Mouse (Mus musculus) liver, embryonic 11.5 days (tissue): ENCODE data around the gene Ston2. TPM values are rescaled to one million over a fixed set of nuclear protein-coding genes. Genes with fewer than 3 reads are reported as not detected.

Experiments used
- ATAC-seq: fragments of 200-750 bp; cut with Nextera tagmentation; replicated peaks from 2 replicates; pipeline ENCODE4 v1.8.0; 2017; ENCODE audit warnings: moderate number of reproducible peaks, mild to moderate bottlenecking, moderate TSS enrichment, moderate library complexity; ENCODE audit not compliant: low FRiP score
- DNase-seq: peaks from one replicate; pipeline ENCODE4 v3.0.0-alpha.2; 2017; ENCODE audit warnings: low spot score
- H3K27ac ChIP-seq: fragments of 300-500 bp; sonication (generic); 2 replicates; pipeline ENCODE4 v1.5.1; 2014; ENCODE audit warnings: mild to moderate bottlenecking, low read depth, low read length, control low read depth
- H3K27me3 ChIP-seq: fragments of 300-500 bp; sonication (generic); replicated peaks from 2 replicates; pipeline ENCODE4 v1.6.1; 2014; ENCODE audit warnings: low read length, mixed read lengths; ENCODE audit not compliant: control insufficient read depth, insufficient read depth
- H3K36me3 ChIP-seq: fragments of 300-500 bp; sonication (generic); 2 replicates; pipeline ENCODE4 v1.6.1; 2014; ENCODE audit warnings: mild to moderate bottlenecking, low read length, moderate library complexity, mixed read lengths; ENCODE audit not compliant: control insufficient read depth, insufficient read depth
- H3K4me1 ChIP-seq: fragments of 300-500 bp; sonication (generic); replicated peaks from 2 replicates; pipeline ENCODE4 v1.6.1; 2014; ENCODE audit warnings: low read length, mixed read lengths; ENCODE audit not compliant: control insufficient read depth, insufficient read depth
- H3K4me2 ChIP-seq: fragments of 300-500 bp; sonication (generic); 2 replicates; pipeline ENCODE4 v1.6.1; 2014; ENCODE audit warnings: mild to moderate bottlenecking, control low read depth, moderate library complexity
- H3K4me3 ChIP-seq: fragments of 300-500 bp; sonication (generic); 2 replicates; pipeline ENCODE4 v1.5.1; 2014; ENCODE audit warnings: low read depth, low read length, control low read depth
- H3K9ac ChIP-seq: fragments of 300-500 bp; sonication (generic); 2 replicates; pipeline ENCODE4 v1.6.1; 2014; ENCODE audit warnings: low read depth, low read length, control low read depth
- H3K9me3 ChIP-seq: fragments of 300-500 bp; sonication (generic); 2 replicates; pipeline ENCODE4 v1.6.1; 2016; ENCODE audit warnings: low read length, inconsistent platforms, mixed read lengths; ENCODE audit not compliant: control insufficient read depth
- WGBS: fragments of 180-500 bp; shearing (Covaris S2); extraction: QIAGEN DNeasy Blood & Tissue Kit; methylation state at CpG from one replicate; pipeline ENCODE4 v1.1.7; 2014; 5-methylcytosine and 5-hydroxymethylcytosine counted together
- polyA plus RNA-seq: library from polyadenylated mRNA; unstranded; fragments of >200 nt; fragmentation: Nextera tagmentation; extraction: Ambion mirVana; gene quantifications from 2 replicates; pipeline ENCODE4 v1.2.1, GENCODE M21; 2014

Ston2 gene
- polyA plus RNA-seq, 1 experiment from 2014 or later = 29.1 TPM

- Histone ChIP-seq H3K4me3 (no peak overlapping the region), H3K27ac (no peak overlapping the region), H3K27me3 (peaks cover 3% of the 10 kb centered on the region), H3K36me3 (no peaks in the 10 kb centered on the region), H3K4me1 (peaks cover 28% of the 10 kb centered on the region), H3K4me2 (no peak overlapping the region), H3K9me3 (no peaks in the 10 kb centered on the region), H3K9ac (no peak overlapping the region)
- DNase-seq (no peak), ATAC-seq (no peak)
- WGBS = 78% methylated on average over 3 of the region's 3 CpGs
These were observed 7.7 kb downstream of the Ston2 start for GRCm38 (mm10) chr12:91780531-91780930.

GRCm38 (mm10) chr12:91779004-91779365 lies 9.2 kb downstream of the Ston2 start:
- 0% methylated on average over 35 of the region's 35 CpGs for WGBS
- Histone ChIP-seq H3K27me3 (peaks cover 3% of the 10 kb centered on the region), H3K4me2 (peak overlapping the region; percentile 93), H3K4me1 (peaks cover 37% of the 10 kb centered on the region), H3K36me3 (no peaks in the 10 kb centered on the region), H3K9ac (peak overlapping the region; percentile 75), H3K9me3 (no peaks in the 10 kb centered on the region), H3K4me3 (peak overlapping the region; percentile 80), H3K27ac (no peak overlapping the region)
- peak; percentile 85 for DNase-seq
- ATAC-seq = peak; percentile 96

GRCm38 (mm10) chr12:91778211-91779003 lies 9.8 kb downstream of the Ston2 start:
- Histone ChIP-seq H3K4me2 (peak overlapping the region; percentile 93), H3K9ac (peak overlapping the region; percentile 75), H3K9me3 (no peaks in the 10 kb centered on the region), H3K4me1 (peaks cover 37% of the 10 kb centered on the region), H3K27me3 (peaks cover 3% of the 10 kb centered on the region), H3K27ac (no peak overlapping the region; the same call in 1 of the 2 replicates), H3K4me3 (peak overlapping the region; percentile 80), H3K36me3 (no peaks in the 10 kb centered on the region)
- DNase-seq (no peak), ATAC-seq (peak; percentile 76)
- WGBS = 2% methylated on average over 48 of the region's 51 CpGs

- Histone ChIP-seq H3K27ac (no peak overlapping the region), H3K9ac (no peak overlapping the region), H3K36me3 (no peaks in the 10 kb centered on the region), H3K27me3 (peaks cover 3% of the 10 kb centered on the region), H3K4me1 (peaks cover 37% of the 10 kb centered on the region), H3K4me3 (no peak overlapping the region), H3K4me2 (no peak overlapping the region), H3K9me3 (no peaks in the 10 kb centered on the region)
- WGBS = 45% methylated on average over 5 of the region's 5 CpGs
- DNase-seq (no peak), ATAC-seq (no peak)
These were observed 11.8 kb downstream of the Ston2 start for GRCm38 (mm10) chr12:91776342-91776741.

- H3K27me3 ChIP-seq = peaks cover 3% of the 10 kb centered on the region
- DNase-seq = no peak
- 60% methylated on average over 8 of the region's 8 CpGs for WGBS
- 0 out of 2 replicates have a peak overlapping the region, but pooled peaks have one; percentile 14 for H3K9ac ChIP-seq
- H3K36me3 ChIP-seq = no peaks in the 10 kb centered on the region
- H3K4me3 ChIP-seq = no peak overlapping the region
- no peak for ATAC-seq
- peaks cover 37% of the 10 kb centered on the region for H3K4me1 ChIP-seq
- no peak overlapping the region for H3K4me2 ChIP-seq
- H3K9me3 ChIP-seq = no peaks in the 10 kb centered on the region
- no peak overlapping the region for H3K27ac ChIP-seq
These were observed 13.3 kb downstream of the Ston2 start for GRCm38 (mm10) chr12:91774811-91775284.

GRCm38 (mm10) chr12:91768871-91769270 lies 19.3 kb downstream of the Ston2 start:
- H3K27me3 ChIP-seq = no peaks in the 10 kb centered on the region
- no peak overlapping the region for H3K27ac ChIP-seq
- H3K9me3 ChIP-seq = no peaks in the 10 kb centered on the region
- no peaks in the 10 kb centered on the region for H3K36me3 ChIP-seq
- H3K9ac ChIP-seq = no peak overlapping the region
- H3K4me3 ChIP-seq = no peak overlapping the region
- no peak for DNase-seq
- peaks cover 33% of the 10 kb centered on the region for H3K4me1 ChIP-seq
- no peak for ATAC-seq
- WGBS = 77% methylated on average over 2 of the region's 2 CpGs
- H3K4me2 ChIP-seq = no peak overlapping the region

- 87% methylated on average over 6 of the region's 6 CpGs for WGBS
- Histone ChIP-seq H3K4me3 (no peak overlapping the region), H3K9me3 (no peaks in the 10 kb centered on the region), H3K27me3 (no peaks in the 10 kb centered on the region), H3K9ac (no peak overlapping the region), H3K27ac (no peak overlapping the region), H3K36me3 (no peaks in the 10 kb centered on the region), H3K4me1 (peaks cover 36% of the 10 kb centered on the region), H3K4me2 (no peak overlapping the region)
- no peak for DNase-seq
- ATAC-seq = no peak
These were observed 20.0 kb downstream of the Ston2 start for GRCm38 (mm10) chr12:91768176-91768575.

GRCm38 (mm10) chr12:91766338-91767107 lies 21.7 kb downstream of the Ston2 start:
- Histone ChIP-seq H3K4me3 (peak overlapping the region; percentile 15; the same call in 1 of the 2 replicates), H3K9ac (no peak overlapping the region)
- ATAC-seq = peak; percentile 37

More at GRCm38 (mm10) chr12:91766338-91767107, 21.7 kb downstream of the Ston2 start:
- WGBS = 44% methylated on average over 14 of the region's 14 CpGs
- Histone ChIP-seq H3K27ac (peak overlapping the region; percentile 25; the same call in 1 of the 2 replicates), H3K9me3 (no peaks in the 10 kb centered on the region), H3K4me2 (peak overlapping the region; percentile 56), H3K36me3 (no peaks in the 10 kb centered on the region), H3K4me1 (peaks cover 41% of the 10 kb centered on the region), H3K27me3 (no peaks in the 10 kb centered on the region)
- DNase-seq = no peak
